Mouse (Mus musculus) stomach, embryonic 16.5 days (tissue): ENCODE measurements around the gene Hist1h1d. TPM values are rescaled to one million over a fixed set of nuclear protein-coding genes. Genes with fewer than 3 reads are reported as not detected.
"Not testable (repeated sequence)": the region's sequence is repeated elsewhere in the genome, so short reads cannot be mapped to it uniquely, and the experiment has no call there.

Experiments used
- ATAC-seq: fragments of 200-750 bp; cut with Nextera tagmentation; 2 replicates; pipeline ENCODE4 v1.8.0; 2017; ENCODE audit warnings: moderate number of reproducible peaks, moderate TSS enrichment; ENCODE audit not compliant: insufficient read depth, low FRiP score
- H3K27ac ChIP-seq: fragments of 300-500 bp; sonication (generic); 2 replicates; pipeline ENCODE4 v1.5.1; 2014; ENCODE audit warnings: low read length
- H3K27me3 ChIP-seq: fragments of 300-500 bp; sonication (generic); 2 replicates; pipeline ENCODE4 v1.6.1; 2014; ENCODE audit warnings: low read length, control low read depth, mixed read lengths; ENCODE audit not compliant: control insufficient read depth, insufficient read depth
- H3K36me3 ChIP-seq: fragments of 300-500 bp; sonication (generic); 2 replicates; pipeline ENCODE4 v1.6.1; 2014; ENCODE audit warnings: low read length; ENCODE audit not compliant: control insufficient read depth, insufficient read depth
- H3K4me1 ChIP-seq: fragments of 300-500 bp; sonication (generic); 2 replicates; pipeline ENCODE4 v1.6.1; 2014; ENCODE audit warnings: low read length, control low read depth, mixed read lengths; ENCODE audit not compliant: control insufficient read depth, insufficient read depth
- H3K4me2 ChIP-seq: fragments of 300-500 bp; sonication (generic); 2 replicates; pipeline ENCODE4 v1.6.1; 2014; ENCODE audit warnings: low read depth, low read length, mixed read lengths
- H3K4me3 ChIP-seq: fragments of 300-500 bp; sonication (generic); replicated peaks from 2 replicates; pipeline ENCODE4 v1.5.1; 2014; ENCODE audit warnings: mild to moderate bottlenecking, low read length
- H3K9ac ChIP-seq: fragments of 300-500 bp; sonication (generic); 2 replicates; pipeline ENCODE4 v1.6.1; 2014; ENCODE audit warnings: low read length
- H3K9me3 ChIP-seq: fragments of 300-500 bp; sonication (generic); replicated peaks from 2 replicates; pipeline ENCODE4 v1.6.1; 2016; ENCODE audit warnings: low read length, control low read depth; ENCODE audit not compliant: control insufficient read depth
- WGBS: fragments of 180-500 bp; shearing (Covaris S2); extraction: QIAGEN DNeasy Blood & Tissue Kit; methylation state at CpG from one replicate; pipeline ENCODE4 v1.1.7; 2014; 5-methylcytosine and 5-hydroxymethylcytosine counted together
- polyA plus RNA-seq: library from polyadenylated mRNA; unstranded; fragments of >200 nt; fragmentation: Nextera tagmentation; extraction: Ambion mirVana; gene quantifications from 2 replicates; pipeline ENCODE4 v1.2.1, GENCODE M21; 2015

The Hist1h1d gene
- polyA plus RNA-seq, 1 experiment from 2014 or later, result 0.93 TPM

- Histone ChIP-seq H3K36me3 (no peaks in the 10 kb centered on the region), H3K27me3 (no peaks in the 10 kb centered on the region), H3K9ac (peak within 1 kb of the TSS; percentile 64), H3K4me1 (peaks cover 28% of the 10 kb centered on the region), H3K27ac (peak within 1 kb of the TSS; percentile 90), H3K9me3 (no peaks in the 10 kb centered on the region), H3K4me3 (peak within 1 kb of the TSS; percentile 52), H3K4me2 (peak within 1 kb of the TSS; percentile 78)
- WGBS, result under 1% methylated on average over 18 of the region's 18 CpGs
- ATAC-seq, result peak; percentile 63
Measured at GRCm38 (mm10) chr13:23575271-23575851, 22.3 kb downstream of the Hist1h1d start, which contains the start of gene Hist1h3d. TSS of gene Hist1h3d (plus strand) at chr13:23575763.

- H3K27ac ChIP-seq, result peak overlapping the region; percentile 90
Measured at GRCm38 (mm10) chr13:23575864-23576313, 22.8 kb downstream of the Hist1h1d start.

GRCm38 (mm10) chr13:23576351-23576881 is 23.4 kb downstream of the Hist1h1d start:
- peak overlapping the region; percentile 90 for H3K27ac ChIP-seq
- H3K4me3 ChIP-seq, result peak overlapping the region; percentile 52
- H3K4me2 ChIP-seq, result peak overlapping the region; percentile 78
- peak overlapping the region; percentile 64 for H3K9ac ChIP-seq
- H3K9me3 ChIP-seq, result no peaks in the 10 kb centered on the region
- no peaks in the 10 kb centered on the region for H3K27me3 ChIP-seq
- H3K4me1 ChIP-seq, result peaks cover 32% of the 10 kb centered on the region
- WGBS, result 8% methylated on average over 7 of the region's 7 CpGs
- no peaks in the 10 kb centered on the region for H3K36me3 ChIP-seq
- ATAC-seq, result no peak

More at GRCm38 (mm10) chr13:23575864-23576313, 22.8 kb downstream of the Hist1h1d start:
- not testable (repeated sequence) for H3K9me3 ChIP-seq, H3K27me3 ChIP-seq, ATAC-seq, H3K36me3 ChIP-seq
- Histone ChIP-seq H3K4me3 (peak overlapping the region; percentile 52), H3K4me2 (peak overlapping the region; percentile 78), H3K9ac (peak overlapping the region; percentile 64), H3K4me1 (peaks cover 30% of the 10 kb centered on the region)
- WGBS, result 0% methylated on average over 8 of the region's 40 CpGs

- H3K4me1 ChIP-seq, result peaks cover 32% of the 10 kb centered on the region
- no peaks in the 10 kb centered on the region for H3K9me3 ChIP-seq
- 24% methylated on average over 6 of the region's 6 CpGs for WGBS
- peak overlapping the region; percentile 64 for H3K9ac ChIP-seq
- H3K27me3 ChIP-seq, result no peaks in the 10 kb centered on the region
- peak overlapping the region; percentile 52 for H3K4me3 ChIP-seq
- peak overlapping the region; percentile 78 for H3K4me2 ChIP-seq
- H3K27ac ChIP-seq, result peak overlapping the region; percentile 90
- no peaks in the 10 kb centered on the region for H3K36me3 ChIP-seq
- ATAC-seq, result no peak
Measured at GRCm38 (mm10) chr13:23576906-23577639, 24.0 kb downstream of the Hist1h1d start.

GRCm38 (mm10) chr13:23577835-23578234 is 24.8 kb downstream of the Hist1h1d start:
- no peak overlapping the region for H3K4me2 ChIP-seq
- 96% methylated on average over 1 of the region's 1 CpGs for WGBS
- H3K27ac ChIP-seq, result no peak overlapping the region
- no peak overlapping the region for H3K4me3 ChIP-seq
- H3K9me3 ChIP-seq, result no peaks in the 10 kb centered on the region
- peaks cover 33% of the 10 kb centered on the region for H3K4me1 ChIP-seq
- no peaks in the 10 kb centered on the region for H3K27me3 ChIP-seq
- no peak for ATAC-seq
- H3K36me3 ChIP-seq, result no peaks in the 10 kb centered on the region
- no peak overlapping the region for H3K9ac ChIP-seq

GRCm38 (mm10) chr13:23581408-23582218 is 28.6 kb downstream of the Hist1h1d start, which contains the start of gene Hist1h4d:
TSS of gene Hist1h4d (plus strand) at chr13:23581598.
- Histone ChIP-seq H3K4me3 (peak within 1 kb of the TSS; percentile 58), H3K9ac (peak within 1 kb of the TSS; percentile 70), H3K27me3 (no peaks in the 10 kb centered on the region), H3K27ac (peak within 1 kb of the TSS; percentile 86), H3K9me3 (no peaks in the 10 kb centered on the region), H3K4me2 (peak within 1 kb of the TSS; percentile 83), H3K4me1 (peaks cover 36% of the 10 kb centered on the region), H3K36me3 (no peaks in the 10 kb centered on the region)
- peak; percentile 90 for ATAC-seq
- under 1% methylated on average over 43 of the region's 43 CpGs for WGBS

- Histone ChIP-seq H3K36me3 (no peaks in the 10 kb centered on the region), H3K4me3 (peak overlapping the region; percentile 58)
- WGBS, result 12% methylated on average over 6 of the region's 6 CpGs
Measured at GRCm38 (mm10) chr13:23582219-23583056, 29.4 kb downstream of the Hist1h1d start.

GRCm38 (mm10) chr13:23583387-23584068 is 30.5 kb downstream of the Hist1h1d start:
- Histone ChIP-seq H3K27me3 (no peaks in the 10 kb centered on the region), H3K9ac (no peak overlapping the region), H3K4me2 (no peak overlapping the region), H3K27ac (peak overlapping the region; percentile 68), H3K4me3 (no peak overlapping the region), H3K9me3 (no peaks in the 10 kb centered on the region), H3K4me1 (peaks cover 32% of the 10 kb centered on the region), H3K36me3 (no peaks in the 10 kb centered on the region)
- no peak for ATAC-seq

More at GRCm38 (mm10) chr13:23582219-23583056, 29.4 kb downstream of the Hist1h1d start:
- peak overlapping the region; percentile 83 for H3K4me2 ChIP-seq
- H3K9me3 ChIP-seq, result no peaks in the 10 kb centered on the region
- peaks cover 32% of the 10 kb centered on the region for H3K4me1 ChIP-seq
- no peaks in the 10 kb centered on the region for H3K27me3 ChIP-seq
- peak overlapping the region; percentile 70 for H3K9ac ChIP-seq
- peak overlapping the region; percentile 86 for H3K27ac ChIP-seq
- ATAC-seq, result no peak
